Mouse (Mus musculus): ENCODE results near the gene Zfp618. TPM values are rescaled to one million over a fixed set of nuclear protein-coding genes. Genes with fewer than 3 reads are reported as not detected.

The Zfp618 gene
- polyA plus RNA-seq, 1 experiment: 0.36 TPM

GRCm38 (mm10) chr4:63158961-63159592, 193.7 kb downstream of the Zfp618 start:
- Histone ChIP-seq H3K4me3 (replicated peaks) (no peak overlapping the region), H3K27me3 (replicated peaks) (peaks cover 15% of the 10 kb centered on the region), H3K36me3 (replicated peaks; ENCODE audit: low read length) (no peaks in the 10 kb centered on the region), H3K4me1 (no peaks in the 10 kb centered on the region), H3K9me3 (no peaks in the 10 kb centered on the region)
- no peak for TF ChIP-seq FLI1 (IDR thresholded peaks at IDR 0.05; ENCODE audit: low read length)
- TF ChIP-seq GATA1 (IDR thresholded peaks at IDR 0.05; ENCODE audit: borderline replicate concordance, low read length): no peak

- TF ChIP-seq GATA1 (IDR thresholded peaks at IDR 0.05; ENCODE audit: borderline replicate concordance, low read length) (no peak), FLI1 (IDR thresholded peaks at IDR 0.05; ENCODE audit: low read length) (no peak)
- Histone ChIP-seq H3K4me1 (no peaks in the 10 kb centered on the region), H3K36me3 (replicated peaks; ENCODE audit: low read length) (no peaks in the 10 kb centered on the region), H3K4me3 (replicated peaks) (no peak overlapping the region), H3K9me3 (no peaks in the 10 kb centered on the region), H3K27me3 (replicated peaks) (peaks cover 14% of the 10 kb centered on the region)
Measured at GRCm38 (mm10) chr4:63165636-63166035, 200.3 kb downstream of the Zfp618 start.

GRCm38 (mm10) chr4:63166323-63166722, 200.9 kb downstream of the Zfp618 start:
- no peak for TF ChIP-seq GATA1 (IDR thresholded peaks at IDR 0.05; ENCODE audit: borderline replicate concordance, low read length)
- no peak for TF ChIP-seq FLI1 (IDR thresholded peaks at IDR 0.05; ENCODE audit: low read length)
- no peaks in the 10 kb centered on the region for H3K36me3 ChIP-seq (replicated peaks; ENCODE audit: low read length)
- no peaks in the 10 kb centered on the region for H3K4me1 ChIP-seq
- H3K9me3 ChIP-seq: no peaks in the 10 kb centered on the region
- no peak overlapping the region for H3K4me3 ChIP-seq (replicated peaks)
- peaks cover 17% of the 10 kb centered on the region for H3K27me3 ChIP-seq (replicated peaks)

DNA sequence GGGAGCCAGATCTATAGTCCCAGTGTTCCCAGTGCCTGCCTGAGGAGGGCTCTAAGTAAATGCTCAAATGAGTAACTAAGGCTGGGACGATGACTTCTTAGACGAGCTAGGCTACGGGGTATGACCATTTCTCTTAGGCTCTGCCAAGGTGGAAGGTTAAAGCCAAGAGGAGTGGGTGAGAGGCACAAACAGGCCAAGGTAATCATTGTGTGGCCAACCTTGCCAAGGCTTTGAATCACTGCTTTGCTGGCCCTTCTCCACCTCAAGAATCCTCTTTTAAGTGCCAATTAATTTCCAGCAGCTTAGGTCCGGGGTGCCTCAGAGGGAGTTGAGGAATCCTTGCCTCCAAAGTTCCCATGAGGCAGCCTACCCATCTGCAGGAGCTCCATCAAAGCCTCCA, 204.7 kb downstream of the Zfp618 start:
- no peak for TF ChIP-seq FLI1 (IDR thresholded peaks at IDR 0.05; ENCODE audit: low read length)
- no peak for TF ChIP-seq GATA1 (IDR thresholded peaks at IDR 0.05; ENCODE audit: borderline replicate concordance, low read length)
- Histone ChIP-seq H3K4me1 (no peaks in the 10 kb centered on the region), H3K36me3 (replicated peaks; ENCODE audit: low read length) (no peaks in the 10 kb centered on the region), H3K4me3 (replicated peaks) (no peak overlapping the region), H3K9me3 (peaks cover 7% of the 10 kb centered on the region), H3K27me3 (replicated peaks) (peaks cover 26% of the 10 kb centered on the region)

DNA sequence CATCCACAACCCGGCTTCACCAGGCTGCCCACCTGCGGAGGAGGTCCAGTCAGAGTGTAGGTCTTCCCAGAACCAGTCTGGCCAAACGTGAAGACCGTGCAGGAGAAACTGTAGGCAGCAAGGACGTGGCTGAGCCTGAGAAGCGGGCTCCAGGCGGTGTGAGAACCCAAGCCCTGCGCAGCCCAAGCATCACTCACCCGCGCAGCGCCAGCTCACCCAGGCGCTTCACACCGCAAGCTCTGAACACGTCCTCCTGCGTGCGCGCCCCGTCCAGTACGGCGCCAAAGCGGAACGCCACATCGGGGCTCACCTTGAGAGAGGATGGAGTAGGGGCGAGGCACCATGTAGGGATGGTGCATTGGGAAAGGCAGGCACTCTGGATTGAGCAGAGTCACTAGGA, 205.7 kb downstream of the Zfp618 start:
- Histone ChIP-seq H3K27me3 (replicated peaks) (peaks cover 25% of the 10 kb centered on the region), H3K9me3 (peaks cover 7% of the 10 kb centered on the region), H3K4me3 (replicated peaks) (no peak overlapping the region), H3K4me1 (no peaks in the 10 kb centered on the region), H3K36me3 (replicated peaks; ENCODE audit: low read length) (no peaks in the 10 kb centered on the region)
- TF ChIP-seq GATA1 (IDR thresholded peaks at IDR 0.05; ENCODE audit: borderline replicate concordance, low read length): no peak
- no peak for TF ChIP-seq FLI1 (IDR thresholded peaks at IDR 0.05; ENCODE audit: low read length)

DNA sequence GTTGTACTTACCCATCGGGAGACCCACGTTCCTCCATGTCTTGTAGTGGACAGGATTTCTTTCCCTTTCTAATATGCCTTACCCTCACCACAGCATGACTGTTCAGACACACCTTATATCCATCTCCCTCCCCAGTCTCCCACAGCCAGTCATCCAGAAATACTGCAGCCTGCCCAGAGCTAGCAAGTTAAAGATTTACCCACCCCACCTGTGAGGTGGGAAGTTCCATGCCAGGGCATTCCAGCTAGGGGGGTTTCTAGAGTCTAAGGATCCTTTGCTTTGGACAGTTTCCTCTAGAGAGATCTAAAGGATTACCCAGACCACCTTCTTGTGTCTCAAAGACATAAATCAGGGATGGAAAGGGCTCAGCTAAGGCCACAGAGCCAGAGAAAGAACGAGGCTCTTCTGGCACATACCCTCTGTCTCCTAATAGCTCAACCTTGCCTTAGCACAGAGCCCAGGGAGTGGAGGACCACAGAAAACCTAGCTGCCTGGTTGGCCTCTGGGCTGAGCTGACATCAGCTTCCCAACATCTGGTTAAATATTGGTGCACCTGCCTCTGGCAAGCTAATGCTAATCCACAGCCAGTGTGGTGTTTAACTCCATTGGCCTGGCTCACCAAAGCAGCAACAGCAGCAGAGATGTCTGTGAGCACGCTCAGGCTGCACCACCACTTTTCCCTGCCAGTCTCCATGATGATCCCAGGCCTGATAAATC, 206.8 kb downstream of the Zfp618 start, which contains the start of gene Kif12:
Gene Kif12 (minus strand): TSS at position 163 of the 717 bp plus-strand sequence.
- Histone ChIP-seq H3K27me3 (replicated peaks) (peaks cover 22% of the 10 kb centered on the region), H3K4me1 (no peaks in the 10 kb centered on the region), H3K36me3 (replicated peaks; ENCODE audit: low read length) (no peaks in the 10 kb centered on the region), H3K9me3 (peaks cover 7% of the 10 kb centered on the region), H3K4me3 (replicated peaks) (no peak within 1 kb of the TSS)
- TF ChIP-seq FLI1 (IDR thresholded peaks at IDR 0.05; ENCODE audit: low read length) (no peak), GATA1 (IDR thresholded peaks at IDR 0.05; ENCODE audit: borderline replicate concordance, low read length) (no peak)

- peaks cover 20% of the 10 kb centered on the region for H3K27me3 ChIP-seq (replicated peaks)
- H3K36me3 ChIP-seq (replicated peaks; ENCODE audit: low read length): no peaks in the 10 kb centered on the region
- H3K4me1 ChIP-seq: peaks cover 4% of the 10 kb centered on the region; the same call in 1 of the 2 replicates
- H3K4me3 ChIP-seq (replicated peaks): no peak overlapping the region
- no peak for TF ChIP-seq GATA1 (IDR thresholded peaks at IDR 0.05; ENCODE audit: borderline replicate concordance, low read length)
- TF ChIP-seq FLI1 (IDR thresholded peaks at IDR 0.05; ENCODE audit: low read length): no peak
- no peaks in the 10 kb centered on the region for H3K9me3 ChIP-seq
Measured at GRCm38 (mm10) chr4:63181556-63181955, 216.2 kb downstream of the Zfp618 start.

DNA sequence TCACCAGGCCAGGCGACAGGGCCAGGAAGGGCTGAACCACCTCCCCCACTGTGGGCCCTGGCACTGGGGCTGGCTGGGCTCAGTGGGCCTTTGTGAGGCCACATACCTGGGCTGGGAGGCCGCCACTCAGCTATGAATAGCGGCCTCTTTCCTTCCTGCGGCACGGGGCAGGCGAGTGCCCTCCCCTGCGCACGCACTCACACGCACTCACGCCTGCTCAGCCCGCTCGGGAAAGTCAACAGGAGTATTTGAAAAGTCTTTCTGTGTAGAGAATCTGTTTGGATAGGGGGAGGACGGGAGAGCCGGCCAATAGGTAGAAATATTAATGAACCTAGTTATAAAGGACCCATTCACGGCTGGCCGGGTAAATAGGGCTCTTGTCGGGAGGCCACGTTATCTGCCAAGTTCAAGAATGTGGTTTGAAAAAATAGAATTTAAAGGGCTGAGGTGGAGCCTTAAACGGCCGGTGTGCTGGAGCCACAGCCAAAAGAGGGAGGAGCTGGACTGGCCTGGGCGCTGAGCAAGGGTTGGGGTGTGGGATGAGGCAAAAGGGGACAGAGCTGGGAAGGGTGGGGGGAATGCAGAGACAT, 221.0 kb downstream of the Zfp618 start:
- Histone ChIP-seq H3K9me3 (no peaks in the 10 kb centered on the region), H3K4me3 (replicated peaks) (no peak overlapping the region), H3K36me3 (replicated peaks; ENCODE audit: low read length) (no peaks in the 10 kb centered on the region), H3K4me1 (peaks cover 4% of the 10 kb centered on the region; the same call in 1 of the 2 replicates), H3K27me3 (replicated peaks) (peaks cover 24% of the 10 kb centered on the region)
- TF ChIP-seq FLI1 (IDR thresholded peaks at IDR 0.05; ENCODE audit: low read length) (no peak), GATA1 (IDR thresholded peaks at IDR 0.05; ENCODE audit: borderline replicate concordance, low read length) (no peak)

Other genes with a start within 250 kb of the Zfp618 start
- not detected in 2 replicates for gene Ambp, start 189.2 kb downstream of the Zfp618 start, polyA plus RNA-seq (2012; ENCODE audit: insufficient read depth, low replicate concordance)
- gene Kif12, start 206.6 kb downstream of the Zfp618 start, polyA plus RNA-seq (2012; ENCODE audit: insufficient read depth, low replicate concordance): not detected in 2 replicates
- not detected in 2 replicates for gene Col27a1, start 248.4 kb downstream of the Zfp618 start, polyA plus RNA-seq (2012; ENCODE audit: insufficient read depth, low replicate concordance)